Mouse (Mus musculus): ENCODE data around the gene Aqp12.
"Not testable (repeated sequence)": the region's sequence is repeated elsewhere in the genome, so short reads cannot be mapped to it uniquely, and the experiment has no call there.

DNA sequence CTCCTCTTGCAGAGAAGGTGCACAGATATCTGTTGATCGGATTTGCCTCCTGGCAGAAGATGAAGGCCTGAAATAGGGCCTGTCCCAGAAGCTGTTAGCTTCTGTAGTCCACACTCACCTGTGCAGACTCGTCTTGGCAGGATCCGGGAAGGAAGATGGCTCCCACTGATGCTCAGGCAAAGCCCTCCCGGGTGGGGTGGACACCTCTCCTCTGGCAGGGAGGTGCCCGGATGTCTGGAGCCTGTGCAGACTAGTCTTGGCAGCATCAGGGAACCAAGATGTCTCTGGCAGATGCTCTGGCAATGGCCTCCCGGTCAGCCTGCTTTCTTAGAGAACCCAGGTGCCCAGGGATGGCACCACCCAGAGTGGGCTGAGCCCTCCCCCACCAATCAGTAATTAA, 35.3 kb upstream of the Aqp12 start:
- TF ChIP-seq CTCF (conservative IDR thresholded peaks at IDR 0.05; ENCODE audit: low read length); NANOG (IDR thresholded peaks at IDR 0.05; ENCODE audit: borderline replicate concordance, low read length); POU5F1 (IDR thresholded peaks at IDR 0.05; ENCODE audit: borderline replicate concordance, low read length): not testable (repeated sequence)
